Mouse (Mus musculus) adrenal gland, adult 18-20 months (tissue): ENCODE results near the gene Ksr1. TPM values are rescaled to one million over a fixed set of nuclear protein-coding genes. Genes with fewer than 3 reads are reported as not detected.
A peak's percentile ranks its signal among the peaks of the same experiment; 100 is the strongest.

Experiments used
- DNase-seq, 2 experiments: peaks; one replicate each; pipeline ENCODE4 v3.0.0; 2021 to 2022; ENCODE audit warnings: low spot score in 2 of 2
- total RNA-seq, 2 experiments: library from RNA; stranded (reverse); gene quantifications; 1 replicate in 1 of 2; 2 replicates in 1 of 2; pipeline ENCODE4 v1.2.3; 2021

Ksr1 gene
- total RNA-seq, 2 experiments from 2014 or later, result 6.7 to 7.4 TPM

DNA sequence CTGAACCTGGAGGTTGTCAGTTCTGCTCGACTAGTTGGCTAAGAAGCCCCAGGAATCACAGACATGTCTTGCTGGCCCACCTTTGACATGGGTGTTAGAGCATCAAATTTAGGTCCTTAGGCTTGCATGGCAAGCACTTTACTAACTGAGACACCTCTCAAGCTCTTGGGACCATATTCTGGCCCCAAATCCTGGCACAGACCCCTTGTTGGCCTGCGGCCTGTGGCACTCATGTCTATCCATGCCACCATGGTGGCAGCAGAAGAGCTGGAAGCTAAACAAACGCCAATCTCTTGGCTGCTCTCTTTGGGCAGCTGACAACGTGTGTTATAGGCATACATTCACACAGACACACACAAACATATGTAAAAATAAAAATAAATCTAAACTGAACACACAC lies 2.6 kb upstream of the Ksr1 start:
- no peak for DNase-seq

DNA sequence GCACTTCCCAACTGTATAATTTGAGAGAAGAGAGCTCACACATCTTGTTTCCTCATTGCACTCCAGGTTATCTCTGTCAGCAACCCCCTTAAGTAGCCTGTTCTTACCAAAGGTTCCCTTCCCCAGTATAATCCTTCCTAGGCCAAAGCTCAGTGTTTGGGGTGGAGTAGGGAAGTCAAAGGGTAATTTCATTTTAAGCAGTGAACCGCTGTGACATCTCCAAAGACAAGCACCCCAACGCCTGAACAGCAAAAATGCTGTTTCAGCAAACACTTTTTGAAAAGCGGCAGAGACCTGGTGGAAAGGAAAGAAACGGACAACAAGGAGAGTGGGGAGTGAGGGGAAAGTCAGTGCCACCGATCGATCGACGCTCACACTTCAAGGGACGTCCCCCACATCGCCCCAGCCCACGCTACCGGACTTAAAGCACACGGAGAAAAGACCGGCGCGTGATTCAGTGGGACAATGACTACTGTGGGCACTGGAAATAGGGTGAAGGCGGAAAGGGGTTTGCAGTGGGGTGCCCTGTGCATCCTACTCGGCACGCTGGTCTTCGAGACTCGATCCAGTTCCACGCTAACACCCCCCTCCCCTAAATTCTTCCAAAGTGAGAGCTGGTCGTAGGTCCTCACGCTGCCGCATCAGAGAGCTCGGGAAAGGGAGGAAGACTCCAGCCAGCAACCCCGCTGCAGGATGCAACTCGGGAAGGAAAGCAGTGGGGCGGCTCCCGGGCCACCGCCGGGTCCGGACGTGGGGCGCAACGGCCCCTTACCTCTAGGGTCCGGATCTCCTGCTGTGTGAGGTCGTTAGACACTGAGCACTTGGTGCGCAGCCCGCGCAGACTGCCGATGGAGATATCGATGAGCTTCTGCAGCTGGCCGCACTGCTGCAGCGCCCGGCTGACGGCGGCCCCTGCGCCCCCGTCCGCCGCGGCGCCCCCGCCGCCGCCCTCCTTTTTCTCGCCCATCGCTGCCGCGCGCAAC lies 633 bp downstream of the Ksr1 start:
- peak; percentile 43 for DNase-seq

DNA sequence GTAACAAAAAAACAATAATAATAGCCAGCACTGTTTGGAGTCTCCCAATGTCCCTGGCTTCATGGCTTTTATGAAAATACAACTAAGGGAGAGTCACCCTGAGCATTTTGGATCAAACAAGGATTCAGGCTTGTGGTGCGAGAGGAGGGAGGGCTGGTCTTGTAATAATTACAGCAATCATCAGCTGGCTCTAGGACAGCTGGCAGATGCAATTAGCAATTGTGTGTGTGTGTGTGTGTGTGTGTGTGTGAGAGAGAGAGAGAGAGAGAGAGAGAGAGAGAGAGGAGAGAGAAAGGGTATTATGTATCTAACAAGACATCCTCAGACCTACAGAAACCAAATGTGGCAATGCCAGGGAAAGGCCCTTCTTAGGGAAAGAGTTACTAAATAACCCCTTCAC lies 1.5 kb downstream of the Ksr1 start:
- no peak for DNase-seq

DNA sequence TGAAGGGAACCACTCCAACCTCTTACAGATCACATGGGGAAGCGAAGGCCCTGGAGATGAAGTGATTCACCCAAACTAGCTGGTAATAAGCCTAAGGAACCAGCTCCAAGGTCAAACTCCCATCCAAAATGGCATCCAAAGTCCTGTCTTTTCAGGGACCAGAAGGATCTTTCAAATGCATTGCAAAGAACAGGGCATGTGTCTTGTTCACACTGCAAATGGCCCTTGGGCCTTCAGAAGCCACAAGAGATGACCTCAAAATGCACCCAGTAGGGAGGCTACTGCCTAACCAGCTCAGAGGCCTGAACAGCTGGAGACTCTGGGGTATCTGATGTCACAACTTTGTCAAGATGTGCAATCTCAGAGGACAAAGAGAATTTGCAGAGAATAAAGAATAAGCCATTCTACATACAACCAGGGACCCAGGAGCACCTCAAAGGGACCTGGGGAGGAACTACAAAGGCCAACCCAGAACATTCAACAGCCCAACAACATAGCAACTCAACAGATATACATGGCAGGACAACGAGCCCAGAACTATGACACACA lies 2.1 kb downstream of the Ksr1 start:
- DNase-seq, result no peak

DNA sequence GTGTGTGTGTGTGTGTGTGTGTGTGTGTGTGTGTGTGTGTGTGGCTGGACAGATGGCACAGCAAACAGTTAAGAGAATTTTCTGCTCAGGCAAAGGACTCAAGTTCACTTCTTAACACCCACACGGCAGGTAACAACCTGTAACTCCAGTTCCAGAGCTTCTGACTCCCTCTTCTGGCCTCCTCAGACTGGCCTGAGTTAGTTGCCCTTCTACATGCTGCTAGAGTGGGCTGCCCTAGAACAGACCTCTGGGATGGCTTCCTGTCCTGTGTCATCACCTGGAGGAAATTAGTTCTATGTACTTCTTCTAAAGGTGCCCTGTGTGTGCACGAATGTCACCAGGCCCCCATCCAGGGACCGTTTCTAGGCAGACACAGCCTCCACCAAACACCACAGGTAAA lies 2.9 kb downstream of the Ksr1 start:
- no peak for DNase-seq

DNA sequence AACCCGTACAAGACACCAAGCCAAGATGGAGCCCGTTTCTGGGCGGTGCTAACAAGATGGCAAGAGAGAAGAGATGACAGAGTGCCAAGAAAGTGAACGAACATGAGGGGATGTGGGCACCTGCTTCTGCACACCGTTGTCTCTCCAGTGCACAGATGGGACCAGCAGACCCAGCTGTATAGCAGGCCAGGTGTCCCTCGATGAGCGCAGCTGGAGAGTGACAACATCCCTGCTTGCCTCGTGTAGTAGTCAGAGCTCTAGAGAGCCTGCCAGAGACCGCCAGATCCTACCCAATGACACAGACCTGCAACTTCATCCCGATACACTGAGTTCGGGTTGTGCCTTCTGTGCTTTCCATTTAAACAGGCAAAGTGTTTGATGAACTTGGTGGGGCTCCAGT lies 3.8 kb downstream of the Ksr1 start:
- no peak for DNase-seq

DNA sequence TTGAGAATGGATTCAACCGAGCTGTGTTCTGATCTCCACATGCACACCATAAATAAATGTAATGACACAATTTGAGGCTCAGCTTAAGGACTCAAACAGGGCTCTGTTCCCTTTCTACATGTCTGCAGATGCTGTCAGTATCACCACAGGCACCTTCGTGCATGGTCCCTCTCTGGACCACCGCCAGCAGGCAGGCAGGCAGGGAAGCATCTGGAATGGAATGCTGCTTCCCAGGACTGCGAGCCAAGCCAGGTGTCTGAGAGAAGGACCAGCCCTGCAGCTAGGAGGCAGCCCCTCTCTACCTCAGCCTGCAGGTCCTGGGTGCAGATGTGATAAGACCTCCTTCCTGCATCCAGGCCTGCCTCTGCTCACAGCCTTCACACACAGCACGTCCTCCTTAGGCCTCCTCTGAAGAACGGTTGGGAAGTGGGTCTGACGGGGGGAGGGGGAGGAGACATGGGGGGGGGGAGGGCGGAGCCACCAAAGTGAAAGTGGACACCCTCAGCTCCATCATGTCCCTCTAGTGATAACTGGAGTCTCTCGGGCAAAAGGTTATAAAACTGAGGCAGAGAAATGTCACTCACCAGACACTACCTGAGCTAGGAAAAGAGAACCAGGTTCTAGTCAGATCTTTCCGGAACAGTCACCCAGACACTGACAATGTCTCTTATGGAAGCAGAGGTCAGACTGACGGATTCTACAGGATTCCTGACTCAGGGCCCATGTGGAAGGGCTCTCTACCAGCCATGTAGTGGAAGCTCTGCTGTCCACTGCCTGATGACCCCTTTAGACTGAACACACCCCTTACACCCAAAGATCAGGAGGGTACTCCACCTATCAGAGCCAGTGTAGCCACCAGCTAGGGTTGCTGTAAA lies 4.7 kb downstream of the Ksr1 start:
- DNase-seq, result no peak

DNA sequence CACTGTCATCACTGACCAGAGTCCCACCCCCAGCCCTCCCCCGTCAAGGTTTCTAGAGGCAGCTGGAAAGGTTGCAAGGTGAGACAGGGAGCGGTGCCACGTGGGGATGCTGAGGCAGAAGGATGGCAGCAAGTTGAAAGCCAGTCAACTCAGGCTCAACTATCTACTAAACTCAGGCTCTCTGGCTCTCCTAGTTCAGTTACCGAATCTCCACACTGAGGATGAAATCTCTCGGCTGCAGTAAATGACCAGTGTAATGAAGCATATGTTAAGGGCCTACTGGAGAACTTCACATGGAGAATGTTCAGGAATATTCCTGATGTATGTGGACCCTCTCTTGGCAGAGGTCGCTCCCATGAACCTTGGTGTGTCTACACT lies 5.7 kb downstream of the Ksr1 start:
- DNase-seq, result no peak

DNA sequence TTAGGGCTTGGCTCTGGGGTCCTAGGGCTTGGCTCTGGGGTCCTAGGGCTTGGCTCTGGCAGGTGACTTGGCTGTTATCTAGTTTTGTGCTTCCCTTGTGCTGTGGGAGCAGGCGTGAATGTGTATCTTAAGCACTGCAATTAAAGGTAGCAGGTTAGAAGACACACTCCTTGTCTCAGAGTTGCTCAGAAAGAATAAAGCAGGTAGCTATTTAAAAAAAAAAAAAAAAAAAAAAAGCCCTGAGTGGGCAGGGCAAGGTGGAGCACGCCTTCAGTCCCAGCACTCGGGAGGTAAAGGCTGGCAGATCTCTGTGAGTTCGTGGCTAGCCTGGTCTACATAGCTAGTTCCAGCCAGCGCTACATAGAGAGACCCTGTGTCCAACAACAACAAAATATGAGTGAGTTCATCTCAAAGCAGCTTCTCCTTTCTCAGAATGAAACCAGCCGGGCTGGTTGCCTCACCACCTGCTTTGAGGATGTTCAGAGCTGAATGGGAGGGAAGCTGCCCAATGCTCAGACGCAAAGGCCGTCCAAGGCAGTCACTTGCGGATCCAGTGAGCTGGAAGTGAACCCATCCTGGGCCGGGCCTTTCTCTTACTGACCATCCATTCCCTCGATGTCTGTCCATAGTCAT lies 6.2 kb downstream of the Ksr1 start:
- no peak for DNase-seq

DNA sequence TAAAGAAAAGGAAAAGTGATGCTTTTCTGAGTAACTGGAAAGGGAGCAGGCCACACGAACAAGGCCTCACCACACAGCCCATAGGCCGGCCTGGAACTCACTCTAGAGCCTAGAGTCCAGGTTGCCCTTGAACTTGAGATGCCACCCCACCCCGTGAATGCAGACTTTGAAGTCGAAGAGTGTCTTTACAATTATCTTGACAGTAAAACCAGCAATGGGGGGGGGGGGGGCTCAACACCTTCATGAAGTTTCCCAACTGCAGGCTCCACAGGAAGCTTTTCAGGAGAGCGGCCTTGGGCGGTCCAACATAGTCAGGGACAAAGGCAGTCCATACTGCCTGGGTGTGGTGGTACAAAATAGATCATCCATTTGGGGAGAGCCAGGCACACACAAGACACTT lies 7.6 kb downstream of the Ksr1 start:
- DNase-seq, result no peak

DNA sequence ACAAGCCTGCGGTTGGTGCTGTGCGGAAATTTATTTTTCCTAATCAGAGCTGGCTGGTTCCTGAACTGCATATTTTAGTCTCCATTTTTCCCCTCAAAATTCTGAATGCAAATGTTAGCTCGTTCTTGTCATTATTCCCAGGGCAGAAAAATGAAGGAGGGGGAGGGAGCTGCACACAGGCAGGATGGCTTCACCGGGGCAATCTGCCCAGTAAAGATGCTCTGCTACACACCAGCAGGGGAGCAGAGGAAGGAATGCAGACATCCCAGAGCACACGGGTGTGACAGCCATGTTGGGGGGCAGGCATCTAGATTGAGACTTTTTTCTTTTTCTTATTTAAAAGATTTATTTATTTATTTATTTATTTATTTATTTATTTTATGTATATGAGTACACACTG lies 9.0 kb downstream of the Ksr1 start:
- DNase-seq, result no peak

DNA sequence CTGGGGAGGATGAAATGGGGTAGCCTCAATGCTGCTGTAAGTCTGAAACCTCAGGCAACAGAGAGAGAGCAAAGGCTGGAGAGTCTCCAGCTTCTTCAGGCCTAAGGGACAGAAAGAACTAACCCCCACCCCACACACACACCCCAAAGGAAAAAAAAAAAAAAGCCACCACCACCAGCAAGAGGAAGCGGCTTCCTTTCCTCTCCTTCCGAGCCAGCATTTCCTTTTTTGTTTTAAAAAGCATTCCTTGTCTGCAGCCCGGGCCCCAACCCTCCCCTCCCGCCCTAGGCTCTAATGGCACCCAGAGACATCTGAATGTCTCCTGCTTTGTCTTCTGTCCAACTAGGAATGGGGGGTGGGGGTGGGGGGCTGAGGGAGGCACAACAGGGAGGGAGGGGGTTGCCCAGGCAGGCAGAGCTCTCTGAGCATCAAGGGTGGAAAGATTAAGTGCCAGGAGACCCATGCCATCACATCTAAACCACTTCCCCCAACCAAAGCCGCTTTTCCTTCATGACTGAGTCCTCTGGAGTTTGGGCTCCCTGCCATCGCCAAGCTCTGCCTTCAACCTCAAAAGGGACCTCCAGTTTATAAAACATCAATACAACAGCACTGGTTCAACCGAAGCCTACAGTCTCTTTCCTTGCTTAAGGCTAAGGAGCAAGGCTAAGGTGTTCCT lies 10.4 kb downstream of the Ksr1 start:
- DNase-seq, result no peak

DNA sequence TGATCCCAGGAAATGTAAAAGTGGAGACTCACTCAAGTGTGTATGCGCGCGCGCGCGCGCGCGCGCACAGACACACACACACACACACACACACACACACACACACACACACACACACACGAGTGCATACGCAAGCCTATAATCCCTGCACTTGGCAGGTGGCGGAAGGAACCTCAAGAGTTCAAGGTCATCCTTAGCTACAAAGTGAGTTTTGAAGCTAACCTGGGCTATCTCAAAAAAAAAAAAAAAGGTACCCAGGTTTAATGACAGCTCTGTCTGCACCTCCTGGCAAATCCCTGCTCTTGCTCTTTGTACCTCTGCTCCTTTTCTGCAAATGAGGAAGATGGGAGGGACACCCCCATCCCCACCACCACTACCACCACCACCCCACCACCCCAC lies 11.1 kb downstream of the Ksr1 start:
- no peak for DNase-seq

DNA sequence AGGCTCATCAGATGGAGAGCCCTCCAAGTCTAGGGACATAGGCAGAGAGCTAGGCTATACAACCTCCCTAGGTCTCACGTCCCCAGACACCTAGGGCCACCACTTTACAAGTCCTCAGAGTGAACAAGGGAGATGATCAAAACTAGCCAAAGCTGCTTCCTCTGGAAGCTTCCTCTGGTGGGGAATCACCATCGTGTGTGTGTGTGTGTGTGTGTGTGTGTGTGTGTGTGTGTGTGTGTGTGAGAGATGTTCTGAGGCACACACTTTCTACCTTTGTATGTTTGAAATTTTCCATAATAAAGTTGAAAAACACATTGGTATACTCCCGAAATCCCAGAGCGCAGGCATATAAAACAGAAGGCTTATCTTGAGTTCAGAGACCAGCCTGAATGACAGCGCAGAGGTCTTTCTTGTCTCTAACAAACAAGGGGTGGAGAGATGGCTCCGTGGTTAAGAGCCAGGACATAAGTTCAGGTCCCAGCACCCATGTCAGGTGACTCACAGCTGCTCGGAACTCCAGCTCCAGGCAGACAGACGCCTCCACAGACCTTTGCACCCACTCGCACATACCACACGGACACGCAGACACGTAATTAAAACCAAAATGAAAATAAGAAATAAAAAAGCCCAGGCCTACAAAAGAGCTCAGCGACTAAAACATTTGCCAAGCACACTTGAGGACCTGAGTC lies 11.6 kb downstream of the Ksr1 start:
- no peak for DNase-seq

DNA sequence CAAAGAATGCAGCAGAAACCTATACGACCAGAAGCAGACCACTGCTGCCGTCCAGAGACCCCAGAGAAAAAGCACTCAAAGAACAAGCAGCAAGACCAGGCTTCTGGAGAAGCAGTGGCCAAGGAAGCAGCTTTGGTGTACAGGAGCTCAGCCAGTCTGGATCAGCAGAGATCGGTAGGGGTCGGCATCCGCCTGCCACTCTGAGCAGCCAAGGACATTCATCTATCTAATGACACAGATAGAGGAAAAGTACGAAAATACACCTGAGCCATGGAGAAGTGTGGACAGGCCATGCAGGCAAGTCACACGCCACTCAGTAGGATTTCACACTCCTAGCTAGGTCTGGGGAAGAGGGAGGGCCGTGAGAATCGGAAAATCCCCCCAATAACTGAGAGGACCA lies 12.2 kb downstream of the Ksr1 start:
- no peak for DNase-seq

DNA sequence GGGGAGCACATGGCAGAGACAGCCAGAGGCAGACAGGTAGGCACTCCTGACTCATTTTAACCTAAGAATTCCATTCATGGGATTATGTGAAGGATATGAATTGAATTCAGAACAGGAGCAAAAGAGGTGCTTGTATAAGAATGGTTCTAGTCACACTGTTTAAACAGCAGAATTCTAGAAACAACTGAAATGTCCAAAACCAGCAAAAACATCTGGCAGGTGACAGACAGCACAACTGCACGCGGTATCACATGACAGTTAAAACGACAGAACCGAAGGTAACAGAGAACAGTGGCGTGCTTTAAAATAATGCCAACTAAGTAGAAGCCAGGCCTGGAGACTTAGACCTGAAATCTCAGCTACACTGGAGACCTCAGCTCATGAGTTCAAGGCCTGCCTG lies 13.2 kb downstream of the Ksr1 start:
- DNase-seq, result no peak

DNA sequence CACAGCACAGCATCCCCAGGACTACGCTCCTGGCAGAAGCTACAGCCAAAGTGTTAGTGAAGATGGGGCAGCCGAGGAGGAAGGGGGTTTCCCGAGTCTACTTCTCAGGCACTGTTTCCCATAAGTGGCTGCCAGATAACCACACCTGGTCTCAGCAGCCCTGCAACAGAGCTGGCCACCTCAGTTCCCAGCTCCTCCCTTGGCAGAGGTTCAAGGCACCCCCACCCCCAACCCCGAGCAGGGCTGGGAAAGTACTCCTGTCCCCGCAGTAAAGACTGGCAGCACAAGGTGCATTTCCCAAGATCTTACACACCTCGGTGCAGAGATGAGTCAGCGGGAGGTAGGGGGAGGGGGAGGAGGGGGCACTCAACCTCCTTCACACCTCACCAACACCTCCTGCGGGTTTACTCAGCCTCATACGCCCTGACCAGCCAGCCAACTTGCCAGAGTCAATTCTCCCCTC lies 14.2 kb downstream of the Ksr1 start:
- no peak for DNase-seq

DNA sequence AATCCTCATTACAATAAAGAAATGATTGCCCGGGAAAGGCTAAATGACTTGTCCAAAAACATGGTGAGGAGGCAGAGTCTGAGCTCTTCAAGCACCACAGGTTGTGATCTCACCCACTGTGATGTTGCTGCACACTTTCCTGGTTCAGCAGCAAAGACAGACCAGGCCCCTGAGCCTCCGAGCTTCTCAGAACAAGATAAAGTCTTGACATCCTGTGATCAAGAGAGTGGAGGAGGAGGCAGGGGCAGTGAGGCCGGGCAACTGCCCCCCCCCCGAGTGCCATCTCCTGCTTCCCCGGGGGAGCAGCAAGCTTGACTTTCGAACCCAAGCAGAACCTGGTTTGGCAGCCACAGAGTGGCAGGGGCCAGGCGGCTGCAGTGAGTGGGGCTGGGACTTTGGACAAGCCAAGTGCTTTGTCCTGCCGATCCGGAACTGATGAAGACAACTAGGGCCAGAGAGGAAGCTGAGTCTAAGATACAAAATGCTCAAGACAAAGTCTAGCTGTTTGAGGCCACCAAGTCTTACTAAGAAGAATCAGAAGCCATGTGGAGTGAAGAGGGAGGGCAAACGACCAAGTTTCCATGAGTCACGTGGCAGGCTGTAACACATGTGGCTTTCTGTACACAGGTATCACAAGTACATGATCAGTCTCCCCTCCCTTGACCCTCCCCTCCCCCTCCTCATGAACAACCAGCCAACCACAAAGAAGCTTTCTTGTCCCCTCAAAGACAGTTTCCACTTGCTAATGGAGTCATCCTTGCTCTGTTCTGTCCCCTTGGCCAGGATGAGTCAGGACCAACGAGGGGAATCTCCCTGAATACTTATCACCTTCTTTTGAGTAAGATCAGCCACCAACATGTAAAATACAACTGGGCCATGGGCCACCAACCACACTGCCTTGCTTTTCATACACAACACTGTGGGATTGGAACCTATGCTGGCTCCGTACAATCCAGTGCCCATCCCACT lies 16.5 kb downstream of the Ksr1 start:
- DNase-seq, result no peak

DNA sequence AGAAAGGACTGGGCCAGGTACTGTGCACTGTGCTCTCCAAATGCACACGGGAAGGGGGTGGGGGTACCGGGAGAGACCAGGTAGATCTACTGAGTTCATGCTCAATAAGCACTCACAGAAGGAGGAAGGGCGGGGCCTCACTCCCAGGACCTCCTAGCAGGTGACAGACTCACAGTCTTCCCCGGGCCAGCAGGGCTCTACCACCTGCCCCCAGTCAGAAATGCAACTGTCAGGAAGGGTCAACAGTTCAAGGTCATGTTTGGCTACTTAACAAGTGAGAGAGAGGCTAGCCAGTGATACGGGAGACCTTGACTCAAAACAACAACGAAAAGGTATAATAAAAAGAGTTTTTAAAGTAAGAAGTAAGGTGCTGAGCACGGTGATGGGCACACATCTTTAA lies 18.0 kb downstream of the Ksr1 start:
- no peak for DNase-seq
